Mouse (Mus musculus): ENCODE data around the gene Fbxo36. TPM values are rescaled to one million over a fixed set of nuclear protein-coding genes. Genes with fewer than 3 reads are reported as not detected.
A peak's percentile ranks its signal among the peaks of the same experiment; 100 is the strongest.

Gene Fbxo36
- polyA plus RNA-seq, 1 experiment from 2014 or later = 6.5 TPM

GRCm38 (mm10) chr1:84882066-84882532, 42.5 kb downstream of the Fbxo36 start:
- H3K4me1 ChIP-seq = no peaks in the 10 kb centered on the region
- H3K36me3 ChIP-seq = no peaks in the 10 kb centered on the region
- H3K4me2 ChIP-seq (replicated peaks) = no peak overlapping the region
- no peaks in the 10 kb centered on the region for H3K9me3 ChIP-seq
- no peak for ATAC-seq (replicated peaks)
- H3K4me3 ChIP-seq = no peak overlapping the region
- no peak overlapping the region for H3K9ac ChIP-seq (replicated peaks)
- H3K27me3 ChIP-seq = no peaks in the 10 kb centered on the region
- WGBS = 21% methylated on average over 2 of the region's 2 CpGs
- no peak overlapping the region for H3K27ac ChIP-seq (replicated peaks)

GRCm38 (mm10) chr1:84882937-84883336, 43.3 kb downstream of the Fbxo36 start:
- Histone ChIP-seq H3K27ac (replicated peaks) (no peak overlapping the region), H3K4me2 (replicated peaks) (no peak overlapping the region), H3K4me1 (no peaks in the 10 kb centered on the region), H3K27me3 (no peaks in the 10 kb centered on the region), H3K9me3 (no peaks in the 10 kb centered on the region), H3K36me3 (no peaks in the 10 kb centered on the region), H3K4me3 (no peak overlapping the region), H3K9ac (replicated peaks) (no peak overlapping the region)
- ATAC-seq (replicated peaks) = no peak
- 96% methylated on average over 4 of the region's 4 CpGs for WGBS

- WGBS = 66% methylated on average over 4 of the region's 4 CpGs
- Histone ChIP-seq H3K4me1 (no peaks in the 10 kb centered on the region), H3K4me2 (replicated peaks) (no peak overlapping the region), H3K27ac (replicated peaks) (no peak overlapping the region), H3K9me3 (no peaks in the 10 kb centered on the region), H3K27me3 (no peaks in the 10 kb centered on the region), H3K9ac (replicated peaks) (no peak overlapping the region), H3K4me3 (no peak overlapping the region), H3K36me3 (no peaks in the 10 kb centered on the region)
- ATAC-seq (replicated peaks) = no peak
Measured at GRCm38 (mm10) chr1:84883889-84884288, 44.2 kb downstream of the Fbxo36 start.

- Histone ChIP-seq H3K27ac (replicated peaks) (no peak overlapping the region), H3K4me2 (replicated peaks) (no peak overlapping the region), H3K9me3 (no peaks in the 10 kb centered on the region), H3K4me1 (peaks cover 10% of the 10 kb centered on the region), H3K4me3 (no peak overlapping the region), H3K9ac (replicated peaks) (no peak overlapping the region), H3K27me3 (no peaks in the 10 kb centered on the region), H3K36me3 (no peaks in the 10 kb centered on the region)
- ATAC-seq (replicated peaks) = no peak
- 88% methylated on average over 3 of the region's 3 CpGs for WGBS
Measured at GRCm38 (mm10) chr1:84885174-84885573, 45.5 kb downstream of the Fbxo36 start.

- H3K4me1 ChIP-seq = peaks cover 13% of the 10 kb centered on the region
- no peak overlapping the region for H3K27ac ChIP-seq (replicated peaks)
- H3K27me3 ChIP-seq = no peaks in the 10 kb centered on the region
- WGBS = 92% methylated on average over 6 of the region's 6 CpGs
- H3K9me3 ChIP-seq = no peaks in the 10 kb centered on the region
- no peak overlapping the region for H3K4me3 ChIP-seq
- H3K36me3 ChIP-seq = no peaks in the 10 kb centered on the region
- H3K9ac ChIP-seq (replicated peaks) = no peak overlapping the region
- no peak for ATAC-seq (replicated peaks)
- no peak overlapping the region for H3K4me2 ChIP-seq (replicated peaks)
Measured at GRCm38 (mm10) chr1:84885921-84886320, 46.3 kb downstream of the Fbxo36 start.

- WGBS = 36% methylated on average over 8 of the region's 8 CpGs
- Histone ChIP-seq H3K4me2 (replicated peaks) (peak overlapping the region; percentile 21), H3K27me3 (no peaks in the 10 kb centered on the region), H3K9me3 (no peaks in the 10 kb centered on the region), H3K36me3 (no peaks in the 10 kb centered on the region), H3K9ac (replicated peaks) (no peak overlapping the region), H3K27ac (replicated peaks) (peak overlapping the region; percentile 27), H3K4me1 (peaks cover 13% of the 10 kb centered on the region), H3K4me3 (no peak overlapping the region)
- ATAC-seq (replicated peaks) = peak; percentile 47
Measured at GRCm38 (mm10) chr1:84889330-84890004, 49.8 kb downstream of the Fbxo36 start.

GRCm38 (mm10) chr1:84890005-84890393, 50.4 kb downstream of the Fbxo36 start:
- no peak overlapping the region for H3K4me3 ChIP-seq
- H3K4me1 ChIP-seq = peaks cover 13% of the 10 kb centered on the region
- no peaks in the 10 kb centered on the region for H3K27me3 ChIP-seq
- peak overlapping the region; percentile 21 for H3K4me2 ChIP-seq (replicated peaks)
- H3K36me3 ChIP-seq = no peaks in the 10 kb centered on the region
- H3K9me3 ChIP-seq = no peaks in the 10 kb centered on the region
- peak overlapping the region; percentile 27 for H3K27ac ChIP-seq (replicated peaks)
- 2% methylated on average over 7 of the region's 7 CpGs for WGBS
- H3K9ac ChIP-seq (replicated peaks) = no peak overlapping the region
- ATAC-seq (replicated peaks) = peak; percentile 81

GRCm38 (mm10) chr1:84890503-84890902, 50.9 kb downstream of the Fbxo36 start:
- Histone ChIP-seq H3K4me1 (peaks cover 13% of the 10 kb centered on the region), H3K36me3 (no peaks in the 10 kb centered on the region), H3K27ac (replicated peaks) (peak overlapping the region; percentile 27), H3K27me3 (no peaks in the 10 kb centered on the region), H3K9me3 (no peaks in the 10 kb centered on the region), H3K4me2 (replicated peaks) (no peak overlapping the region), H3K4me3 (no peak overlapping the region), H3K9ac (replicated peaks) (no peak overlapping the region)
- 52% methylated on average over 7 of the region's 7 CpGs for WGBS
- 0 out of 2 replicates have a peak, but pooled peaks have one; percentile 6 for ATAC-seq (replicated peaks)

GRCm38 (mm10) chr1:84891746-84892145, 52.1 kb downstream of the Fbxo36 start:
- Histone ChIP-seq H3K27ac (replicated peaks) (no peak overlapping the region), H3K27me3 (no peaks in the 10 kb centered on the region), H3K9ac (replicated peaks) (no peak overlapping the region), H3K4me2 (replicated peaks) (no peak overlapping the region), H3K4me1 (peaks cover 13% of the 10 kb centered on the region), H3K9me3 (no peaks in the 10 kb centered on the region), H3K36me3 (no peaks in the 10 kb centered on the region), H3K4me3 (no peak overlapping the region)
- no peak for ATAC-seq (replicated peaks)
- 81% methylated on average over 9 of the region's 9 CpGs for WGBS

- no peak overlapping the region for H3K27ac ChIP-seq (replicated peaks)
- 86% methylated on average over 6 of the region's 6 CpGs for WGBS
- H3K36me3 ChIP-seq = no peaks in the 10 kb centered on the region
- ATAC-seq (replicated peaks) = no peak
- no peaks in the 10 kb centered on the region for H3K27me3 ChIP-seq
- H3K4me1 ChIP-seq = no peaks in the 10 kb centered on the region
- no peak overlapping the region for H3K4me2 ChIP-seq (replicated peaks)
- no peak overlapping the region for H3K4me3 ChIP-seq
- no peak overlapping the region for H3K9ac ChIP-seq (replicated peaks)
- no peaks in the 10 kb centered on the region for H3K9me3 ChIP-seq
Measured at GRCm38 (mm10) chr1:84897364-84897763, 57.7 kb downstream of the Fbxo36 start.

GRCm38 (mm10) chr1:84899156-84899555, 59.5 kb downstream of the Fbxo36 start:
- Histone ChIP-seq H3K9me3 (no peaks in the 10 kb centered on the region), H3K4me1 (no peaks in the 10 kb centered on the region), H3K27me3 (no peaks in the 10 kb centered on the region), H3K9ac (replicated peaks) (no peak overlapping the region), H3K36me3 (no peaks in the 10 kb centered on the region), H3K27ac (replicated peaks) (no peak overlapping the region), H3K4me2 (replicated peaks) (no peak overlapping the region), H3K4me3 (no peak overlapping the region)
- 94% methylated on average over 6 of the region's 6 CpGs for WGBS
- no peak for ATAC-seq (replicated peaks)

- Histone ChIP-seq H3K4me2 (replicated peaks) (no peak overlapping the region), H3K27me3 (no peaks in the 10 kb centered on the region), H3K9ac (replicated peaks) (no peak overlapping the region), H3K4me3 (no peak overlapping the region), H3K27ac (replicated peaks) (no peak overlapping the region), H3K4me1 (no peaks in the 10 kb centered on the region), H3K9me3 (no peaks in the 10 kb centered on the region), H3K36me3 (no peaks in the 10 kb centered on the region)
- 84% methylated on average over 2 of the region's 2 CpGs for WGBS
- no peak for ATAC-seq (replicated peaks)
Measured at GRCm38 (mm10) chr1:84904467-84904866, 64.8 kb downstream of the Fbxo36 start.

Data from forebrain, embryonic 15.5 days (tissue).